Mouse (Mus musculus) myocyte (in vitro differentiated cells): ENCODE measurements around the gene Zfhx3. TPM values are rescaled to one million over a fixed set of nuclear protein-coding genes. Genes with fewer than 3 reads are reported as not detected.

ENCODE experiments used
- H3K27me3 ChIP-seq: one replicate; pipeline ENCODE4 v1.6.1; 2011; ENCODE audit not compliant: control insufficient read depth, insufficient read depth, insufficient read length
- H3K36me3 ChIP-seq: one replicate; pipeline ENCODE4 v1.6.1; 2011; ENCODE audit not compliant: control insufficient read depth, insufficient read depth
- H3K4me2 ChIP-seq: one replicate; pipeline ENCODE4 v1.6.1; 2011; ENCODE audit warnings: low read depth, control low read depth
- H3K4me3 ChIP-seq: one replicate; pipeline ENCODE4 v1.5.1; 2011; ENCODE audit warnings: mild to moderate bottlenecking, control low read depth, moderate library complexity
- H3K79me2 ChIP-seq: one replicate; pipeline ENCODE4 v1.6.1; 2011; ENCODE audit not compliant: control insufficient read depth, insufficient read depth
- H3ac ChIP-seq: one replicate; pipeline ENCODE4 v1.6.1; 2011; ENCODE audit not compliant: control insufficient read depth, insufficient read length
- CEBPB ChIP-seq: IDR thresholded peaks from 2 replicates; pipeline ENCODE4 v1.6.1; 2011; ENCODE audit warnings: mild to moderate bottlenecking, moderate library complexity; ENCODE audit not compliant: poor library complexity, insufficient read depth, severe bottlenecking
- E2F4 ChIP-seq: IDR thresholded peaks from one replicate; pipeline ENCODE4 v1.6.1; 2011; ENCODE audit warnings: mild to moderate bottlenecking, control low read depth, moderate library complexity; ENCODE audit not compliant: insufficient read depth
- MAX ChIP-seq: IDR thresholded peaks from one replicate; pipeline ENCODE4 v1.6.1; 2011; ENCODE audit warnings: low read depth, mild to moderate bottlenecking, control low read depth
- MYOD1 ChIP-seq, 3 experiments: IDR thresholded peaks; one replicate each; pipeline ENCODE4 v1.6.1; 2011; ENCODE audit warnings: control low read depth in 2 of 3, low read depth in 2 of 3, mild to moderate bottlenecking in 2 of 3, moderate library complexity in 1 of 3; ENCODE audit not compliant: insufficient read length in 2 of 3, control insufficient read depth in 1 of 3
- MYOG ChIP-seq, 3 experiments: IDR thresholded peaks; one replicate each; pipeline ENCODE4 v1.6.1; 2011; ENCODE audit warnings: control low read depth in 2 of 3, low read depth in 2 of 3, mild to moderate bottlenecking in 2 of 3; ENCODE audit not compliant: insufficient read length in 2 of 3, control insufficient read depth in 1 of 3, insufficient read depth in 1 of 3
- POLR2A ChIP-seq: IDR thresholded peaks from one replicate; pipeline ENCODE4 v1.6.1; 2011; ENCODE audit warnings: low read depth, mild to moderate bottlenecking, control low read depth, moderate library complexity; ENCODE audit not compliant: insufficient read length
- POLR2AphosphoS2 ChIP-seq: IDR thresholded peaks from one replicate; pipeline ENCODE4 v1.6.1; 2011; ENCODE audit warnings: low read depth, control low read depth; ENCODE audit not compliant: insufficient read length
- REST ChIP-seq: IDR thresholded peaks from one replicate; pipeline ENCODE4 v1.6.1; 2011; ENCODE audit warnings: mild to moderate bottlenecking, control low read depth, moderate library complexity; ENCODE audit not compliant: insufficient read depth, insufficient read length
- SRF ChIP-seq: IDR thresholded peaks from one replicate; pipeline ENCODE4 v1.6.1; 2011; ENCODE audit warnings: low read depth; ENCODE audit not compliant: control insufficient read depth, insufficient read length
- TCF12 ChIP-seq: IDR thresholded peaks from one replicate; pipeline ENCODE4 v1.6.1; 2011; ENCODE audit warnings: mild to moderate bottlenecking, control low read depth; ENCODE audit not compliant: poor library complexity, insufficient read depth, severe bottlenecking
- TCF3 ChIP-seq: IDR thresholded peaks from one replicate; pipeline ENCODE4 v1.6.1; 2011; ENCODE audit warnings: low read depth, control low read depth; ENCODE audit not compliant: insufficient read length
- USF1 ChIP-seq: IDR thresholded peaks from one replicate; pipeline ENCODE4 v1.6.1; 2011; ENCODE audit warnings: low read depth, mild to moderate bottlenecking, control low read depth, moderate library complexity
- polyA plus RNA-seq: library from polyadenylated mRNA; unstranded; fragments of >200 nt; fragmentation: generic; extraction: Trizol; gene quantifications from one replicate; pipeline ENCODE4 v1.2.1, GENCODE M21; 2012; ENCODE audit warnings: missing spikeins

Gene Zfhx3
- polyA plus RNA-seq, 1 experiment: 3.0 TPM

- no peak for TF ChIP-seq USF1
- no peak for TF ChIP-seq TCF12
- no peak for TF ChIP-seq POLR2A
- no peak for TF ChIP-seq MYOG (IDR thresholded peaks at IDR 0.05; ENCODE audit: control insufficient read depth in 1 of 3, insufficient read depth in 1 of 3, insufficient read length in 2 of 3, low read depth in 2 of 3)
- no peak for TF ChIP-seq CEBPB
- no peak for TF ChIP-seq MAX
- TF ChIP-seq SRF: no peak
- no peak for TF ChIP-seq MYOD1 (IDR thresholded peaks at IDR 0.05; ENCODE audit: control insufficient read depth in 1 of 3, insufficient read length in 2 of 3, low read depth in 2 of 3)
- TF ChIP-seq TCF3: no peak
- no peak for TF ChIP-seq REST
- TF ChIP-seq E2F4: no peak
- no peak for TF ChIP-seq POLR2AphosphoS2
- H3ac ChIP-seq: no peak overlapping the region
- H3K4me3 ChIP-seq: no peak overlapping the region
- H3K4me2 ChIP-seq: no peak overlapping the region
- H3K79me2 ChIP-seq: no peaks in the 10 kb centered on the region
- H3K27me3 ChIP-seq: no peaks in the 10 kb centered on the region
- H3K36me3 ChIP-seq: no peaks in the 10 kb centered on the region
These were observed 927.9 kb downstream of the Zfhx3 start for GRCm38 (mm10) chr8:108870371-108870770.

- Histone ChIP-seq H3K36me3 (no peaks in the 10 kb centered on the region), H3ac (no peak overlapping the region), H3K79me2 (no peaks in the 10 kb centered on the region), H3K4me3 (no peak overlapping the region), H3K27me3 (no peaks in the 10 kb centered on the region), H3K4me2 (no peak overlapping the region)
- TF ChIP-seq CEBPB (no peak), MAX (no peak), SRF (no peak), POLR2AphosphoS2 (no peak), TCF3 (no peak), POLR2A (no peak), USF1 (no peak)
These were observed 933.3 kb downstream of the Zfhx3 start for GRCm38 (mm10) chr8:108875722-108876121.

GRCm38 (mm10) chr8:108880101-108880500, 937.7 kb downstream of the Zfhx3 start:
- Histone ChIP-seq H3K36me3 (no peaks in the 10 kb centered on the region), H3K4me3 (no peak overlapping the region), H3K27me3 (no peaks in the 10 kb centered on the region), H3K79me2 (no peaks in the 10 kb centered on the region), H3ac (no peak overlapping the region), H3K4me2 (no peak overlapping the region)
- TF ChIP-seq MYOD1 (IDR thresholded peaks at IDR 0.05; ENCODE audit: control insufficient read depth in 1 of 3, insufficient read length in 2 of 3, low read depth in 2 of 3): no peak
- TF ChIP-seq POLR2A: no peak
- no peak for TF ChIP-seq E2F4
- TF ChIP-seq TCF3: no peak
- TF ChIP-seq USF1: no peak
- no peak for TF ChIP-seq TCF12
- no peak for TF ChIP-seq CEBPB
- TF ChIP-seq MAX: no peak
- no peak for TF ChIP-seq MYOG (IDR thresholded peaks at IDR 0.05; ENCODE audit: control insufficient read depth in 1 of 3, insufficient read depth in 1 of 3, insufficient read length in 2 of 3, low read depth in 2 of 3)
- TF ChIP-seq SRF: no peak
- no peak for TF ChIP-seq POLR2AphosphoS2
- TF ChIP-seq REST: no peak

- Histone ChIP-seq H3K4me2 (no peak overlapping the region), H3ac (no peak overlapping the region), H3K27me3 (no peaks in the 10 kb centered on the region), H3K4me3 (no peak overlapping the region), H3K79me2 (no peaks in the 10 kb centered on the region), H3K36me3 (no peaks in the 10 kb centered on the region)
- TF ChIP-seq CEBPB: no peak
These were observed 938.9 kb downstream of the Zfhx3 start for GRCm38 (mm10) chr8:108881336-108881735.

- Histone ChIP-seq H3K27me3 (no peaks in the 10 kb centered on the region), H3K79me2 (peaks cover 2% of the 10 kb centered on the region), H3ac (no peak overlapping the region), H3K4me2 (no peak overlapping the region), H3K36me3 (no peaks in the 10 kb centered on the region), H3K4me3 (no peak overlapping the region)
- TF ChIP-seq CEBPB (no peak), MAX (no peak), MYOG (IDR thresholded peaks at IDR 0.05; ENCODE audit: control insufficient read depth in 1 of 3, insufficient read depth in 1 of 3, insufficient read length in 2 of 3, low read depth in 2 of 3) (peak in 2 of 3 experiments; percentile 89 to 94), POLR2A (no peak), MYOD1 (IDR thresholded peaks at IDR 0.05; ENCODE audit: control insufficient read depth in 1 of 3, insufficient read length in 2 of 3, low read depth in 2 of 3) (peak in 2 of 3 experiments; percentile 85 to 92), E2F4 (no peak), USF1 (no peak), POLR2AphosphoS2 (no peak), REST (no peak), TCF3 (peak; percentile 66), TCF12 (no peak), SRF (no peak)
These were observed 939.6 kb downstream of the Zfhx3 start for GRCm38 (mm10) chr8:108882073-108882472.
